Mouse (Mus musculus) limb, embryonic 12.5 days (tissue): ENCODE data around the gene Fcho1. TPM values are rescaled to one million over a fixed set of nuclear protein-coding genes. Genes with fewer than 3 reads are reported as not detected.
"Not testable (repeated sequence)": the region's sequence is repeated elsewhere in the genome, so short reads cannot be mapped to it uniquely, and the experiment has no call there.

Experiments used
- ATAC-seq: fragments of 200-750 bp; cut with Nextera tagmentation; 2 replicates; pipeline ENCODE4 v1.8.0; 2017; ENCODE audit warnings: low read depth, moderate TSS enrichment; ENCODE audit not compliant: insufficient number of reproducible peaks, insufficient read depth, low FRiP score, low TSS enrichment
- H3K27ac ChIP-seq: fragments of 300-500 bp; sonication (generic); 2 replicates; pipeline ENCODE4 v1.5.1; 2016; ENCODE audit warnings: mild to moderate bottlenecking, moderate library complexity
- H3K27me3 ChIP-seq: fragments of 300-500 bp; sonication (generic); 2 replicates; pipeline ENCODE4 v1.6.1; 2016; ENCODE audit warnings: mild to moderate bottlenecking, moderate library complexity
- H3K36me3 ChIP-seq: fragments of 300-500 bp; sonication (generic); 2 replicates; pipeline ENCODE4 v1.6.1; 2016; ENCODE audit warnings: mild to moderate bottlenecking, moderate library complexity
- H3K4me1 ChIP-seq: fragments of 300-500 bp; sonication (generic); replicated peaks from 2 replicates; pipeline ENCODE4 v1.6.1; 2016
- H3K4me2 ChIP-seq: fragments of 300-500 bp; sonication (generic); 2 replicates; pipeline ENCODE4 v1.6.1; 2016; ENCODE audit warnings: mild to moderate bottlenecking, moderate library complexity
- H3K4me3 ChIP-seq: fragments of 300-500 bp; sonication (generic); replicated peaks from 2 replicates; pipeline ENCODE4 v1.5.1; 2016; ENCODE audit warnings: mild to moderate bottlenecking
- H3K9ac ChIP-seq: fragments of 300-500 bp; sonication (generic); replicated peaks from 2 replicates; pipeline ENCODE4 v1.6.1; 2016; ENCODE audit warnings: mild to moderate bottlenecking, moderate library complexity
- H3K9me3 ChIP-seq: fragments of 300-500 bp; sonication (generic); 2 replicates; pipeline ENCODE4 v1.6.1; 2016; ENCODE audit warnings: mild to moderate bottlenecking, moderate library complexity
- WGBS: fragments of 180-500 bp; shearing (Covaris S2); methylation state at CpG from one replicate; pipeline ENCODE4 v1.1.7; 2016; 5-methylcytosine and 5-hydroxymethylcytosine counted together
- polyA plus RNA-seq: library from polyadenylated mRNA; unstranded; fragments of >200 nt; fragmentation: Nextera tagmentation; extraction: Ambion mirVana; gene quantifications from 2 replicates; pipeline ENCODE4 v1.2.1, GENCODE M21; 2016

Fcho1 gene
- polyA plus RNA-seq, result 5.5 and 6.0 TPM in 2 replicates

DNA sequence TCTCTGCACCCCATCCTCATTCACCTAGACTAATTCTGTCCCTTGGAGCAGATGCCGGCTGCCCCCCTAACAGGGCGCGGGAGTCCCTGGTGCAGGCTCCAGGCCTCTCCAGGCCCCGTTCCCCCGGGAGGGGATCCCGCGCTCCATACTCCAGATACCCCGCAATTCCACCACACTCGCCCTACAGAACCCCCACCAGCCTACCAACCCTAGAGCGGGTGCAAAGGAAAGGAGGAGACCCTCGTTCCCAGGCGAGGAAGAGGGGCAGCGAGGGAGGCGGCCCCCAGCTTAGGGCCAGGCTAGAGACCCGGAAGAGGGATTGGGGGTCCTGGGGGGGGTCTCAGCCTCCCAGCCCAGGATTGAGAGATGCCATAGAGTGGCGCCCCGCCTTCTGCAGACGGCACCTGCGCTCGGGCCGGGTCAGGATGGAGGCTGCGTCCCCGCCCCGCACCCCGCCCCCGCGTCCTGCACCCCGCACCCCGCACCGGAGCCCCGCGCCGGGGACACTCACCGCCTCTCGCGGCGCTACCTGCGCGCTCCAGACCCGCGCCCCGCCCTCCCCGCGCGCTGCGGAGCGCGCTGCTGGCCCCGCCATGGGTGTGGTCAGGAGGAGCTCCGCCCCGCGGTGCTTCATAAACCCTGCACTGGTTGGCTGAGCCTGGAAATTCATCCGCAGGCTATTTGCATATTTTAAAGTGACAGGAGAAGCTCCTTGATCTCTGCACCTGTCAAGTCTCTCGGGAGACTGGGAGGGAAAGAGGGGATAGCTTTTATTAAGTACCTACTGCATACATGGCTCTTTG is at the start of gene Fcho1:
Fcho1 (minus strand) TSS at position 595 of the 803 bp plus-strand sequence.
- WGBS, result under 1% methylated on average over 54 of the region's 54 CpGs
- Histone ChIP-seq H3K9me3 (no peaks in the 10 kb centered on the region), H3K27me3 (peaks cover 74% of the 10 kb centered on the region), H3K4me3 (peak within 1 kb of the TSS; percentile 60), H3K9ac (peak within 1 kb of the TSS; percentile 60), H3K36me3 (no peaks in the 10 kb centered on the region), H3K4me2 (peak within 1 kb of the TSS; percentile 83), H3K4me1 (peaks cover 15% of the 10 kb centered on the region), H3K27ac (no peak within 1 kb of the TSS)
- ATAC-seq, result peak; percentile 49; the same call in 1 of the 2 replicates

- no peak overlapping the region for H3K9ac ChIP-seq
- no peaks in the 10 kb centered on the region for H3K4me1 ChIP-seq
- 91% methylated on average over 15 of the region's 15 CpGs for WGBS
- H3K9me3 ChIP-seq, result peaks cover 17% of the 10 kb centered on the region
- no peak overlapping the region for H3K4me3 ChIP-seq
- no peak overlapping the region for H3K27ac ChIP-seq
- H3K27me3 ChIP-seq, result no peaks in the 10 kb centered on the region
- no peak for ATAC-seq
- H3K36me3 ChIP-seq, result no peaks in the 10 kb centered on the region
- no peak overlapping the region for H3K4me2 ChIP-seq
Measured at GRCm38 (mm10) chr8:71771336-71771735, 45.8 kb upstream of the Fcho1 start.

DNA sequence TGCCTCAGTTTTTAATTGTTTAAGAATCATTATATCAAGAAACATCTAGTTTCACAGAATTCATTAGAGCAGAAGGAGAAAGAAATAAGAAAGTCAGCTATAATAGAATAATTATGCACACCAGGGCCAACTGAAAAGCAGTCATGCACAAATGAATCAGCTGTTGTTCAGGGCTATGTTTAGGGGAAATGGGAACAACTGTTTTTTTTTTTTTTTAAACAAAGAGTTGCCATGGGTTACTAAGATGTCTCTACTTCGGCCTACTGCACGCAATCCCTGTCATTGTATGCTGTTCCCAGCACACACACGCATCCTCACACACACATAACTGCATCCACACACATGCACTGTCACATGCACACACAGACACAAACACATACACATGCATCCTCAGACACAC is 33.3 kb upstream of the Fcho1 start:
- Histone ChIP-seq H3K36me3 (no peaks in the 10 kb centered on the region), H3K9ac (no peak overlapping the region), H3K27ac (no peak overlapping the region), H3K4me1 (no peaks in the 10 kb centered on the region), H3K4me2 (no peak overlapping the region), H3K27me3 (no peaks in the 10 kb centered on the region), H3K4me3 (no peak overlapping the region), H3K9me3 (no peaks in the 10 kb centered on the region)
- ATAC-seq, result no peak
- WGBS, result 95% methylated on average over 3 of the region's 3 CpGs

DNA sequence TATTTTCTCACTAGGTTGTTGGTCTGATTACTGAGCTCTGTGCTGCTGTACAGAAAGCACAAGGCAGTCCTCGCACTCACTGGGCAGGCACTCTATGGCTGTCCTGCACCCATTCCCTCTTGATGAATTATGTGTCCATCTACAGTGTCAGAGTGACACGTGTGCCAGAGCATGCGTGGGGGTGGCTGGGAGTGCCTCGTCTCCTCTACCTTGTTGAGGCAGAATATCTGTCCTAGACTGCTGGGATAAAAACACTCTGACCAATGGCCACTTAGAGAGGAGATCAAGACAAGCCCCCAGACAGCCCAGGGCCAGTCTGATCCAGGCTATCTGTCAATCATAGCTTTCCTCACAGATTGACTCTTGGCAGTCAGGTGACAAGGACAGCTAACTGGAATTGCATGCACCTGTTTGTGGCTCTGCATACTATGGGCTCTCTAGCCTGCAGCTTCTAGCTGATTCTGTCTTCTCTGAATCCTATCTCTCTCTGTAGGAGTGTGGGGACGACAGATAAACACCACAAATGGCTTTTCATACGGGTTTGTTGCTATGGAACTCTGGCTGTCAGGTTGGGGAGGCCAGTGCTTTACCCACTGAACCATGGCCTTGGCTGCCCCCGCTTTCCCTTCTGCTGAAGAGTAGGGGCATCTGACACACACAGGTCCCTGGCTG is 27.5 kb upstream of the Fcho1 start:
- not testable (repeated sequence) for H3K9me3 ChIP-seq, ATAC-seq, H3K9ac ChIP-seq, H3K36me3 ChIP-seq, H3K27me3 ChIP-seq, H3K27ac ChIP-seq, H3K4me3 ChIP-seq, H3K4me2 ChIP-seq, H3K4me1 ChIP-seq
- WGBS, result 73% methylated on average over 7 of the region's 7 CpGs

GRCm38 (mm10) chr8:71752263-71752662 is 26.7 kb upstream of the Fcho1 start:
- not testable (repeated sequence) for H3K36me3 ChIP-seq, H3K4me3 ChIP-seq, H3K4me1 ChIP-seq, H3K9me3 ChIP-seq, H3K4me2 ChIP-seq, H3K9ac ChIP-seq, H3K27ac ChIP-seq, ATAC-seq, H3K27me3 ChIP-seq

GRCm38 (mm10) chr8:71751337-71751886 is 25.9 kb upstream of the Fcho1 start:
- WGBS, result 84% methylated on average over 2 of the region's 2 CpGs
- not testable (repeated sequence) for H3K36me3 ChIP-seq, H3K9me3 ChIP-seq, H3K4me1 ChIP-seq, ATAC-seq, H3K4me2 ChIP-seq, H3K27me3 ChIP-seq, H3K4me3 ChIP-seq, H3K9ac ChIP-seq, H3K27ac ChIP-seq

DNA sequence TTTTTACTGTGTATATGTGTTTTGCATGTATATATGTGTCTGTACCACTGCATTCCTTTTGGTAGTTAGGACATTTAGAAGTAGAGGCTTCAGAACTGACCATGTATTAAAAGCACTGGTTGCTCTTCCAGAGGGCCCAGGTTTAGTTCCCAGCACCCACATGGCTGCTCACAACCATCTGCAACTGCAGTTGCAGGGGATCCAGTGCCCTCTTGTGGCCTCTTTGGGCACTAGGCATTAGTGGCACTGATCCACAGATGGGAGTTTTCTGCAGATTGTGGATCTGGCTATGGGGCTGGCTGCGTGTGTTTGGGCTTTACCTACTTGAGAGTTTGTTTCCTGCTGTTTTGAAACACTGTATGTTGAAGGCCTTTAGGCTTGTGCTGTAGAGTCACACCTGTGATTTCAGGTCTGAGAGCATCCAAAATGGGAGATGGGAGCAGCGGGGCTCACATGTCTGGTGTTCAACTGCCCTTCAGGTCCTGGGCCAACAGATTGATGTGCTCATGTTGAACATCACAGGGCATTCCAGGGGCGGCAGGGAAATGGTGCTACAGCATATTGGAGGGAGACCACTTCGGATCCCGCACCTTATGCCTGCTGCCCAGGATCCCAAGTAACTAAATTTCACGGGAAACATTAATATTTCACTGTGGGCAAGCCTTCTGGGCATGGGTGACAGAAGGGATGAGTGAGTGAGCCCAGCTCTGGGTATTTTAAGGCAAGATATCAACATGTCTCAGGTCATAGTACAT is 24.0 kb upstream of the Fcho1 start:
- H3K27ac ChIP-seq, H3K9me3 ChIP-seq, ATAC-seq, H3K36me3 ChIP-seq, H3K4me1 ChIP-seq, H3K27me3 ChIP-seq, H3K9ac ChIP-seq, H3K4me2 ChIP-seq, H3K4me3 ChIP-seq: not testable (repeated sequence)
- WGBS, result 88% methylated on average over 6 of the region's 6 CpGs

DNA sequence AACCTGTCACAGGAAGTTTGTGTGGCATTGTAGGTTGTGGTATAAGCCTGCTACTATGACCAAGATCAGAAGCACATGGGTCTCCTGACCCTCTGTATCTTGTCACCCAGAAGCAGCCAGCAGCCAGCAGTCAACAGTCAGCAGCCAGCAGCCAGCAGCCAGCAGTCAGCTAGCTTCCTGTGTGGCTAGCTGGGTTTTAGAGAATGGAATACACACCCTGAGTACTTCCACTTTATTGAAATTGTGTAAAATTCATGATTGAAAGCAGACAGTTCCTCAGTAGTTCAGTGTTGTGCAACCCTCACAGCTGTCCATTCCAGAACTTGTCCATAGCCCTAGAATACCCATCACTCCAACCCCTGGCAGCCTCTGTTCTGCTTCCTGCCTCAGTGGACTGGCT is 21.6 kb upstream of the Fcho1 start:
- H3K9me3 ChIP-seq, result not testable (repeated sequence)

GRCm38 (mm10) chr8:71745322-71745721 is 19.8 kb upstream of the Fcho1 start:
- Histone ChIP-seq H3K27me3 (peaks cover 14% of the 10 kb centered on the region), H3K27ac (no peak overlapping the region), H3K4me2 (no peak overlapping the region), H3K9me3 (no peaks in the 10 kb centered on the region), H3K36me3 (no peaks in the 10 kb centered on the region), H3K4me3 (no peak overlapping the region), H3K4me1 (no peaks in the 10 kb centered on the region), H3K9ac (no peak overlapping the region)
- 88% methylated on average over 1 of the region's 1 CpGs for WGBS
- ATAC-seq, result no peak

More for the DNA sequence above, 21.6 kb upstream of the Fcho1 start:
- H3K4me3 ChIP-seq, H3K4me2 ChIP-seq, H3K4me1 ChIP-seq, H3K9ac ChIP-seq, ATAC-seq, H3K27ac ChIP-seq, H3K27me3 ChIP-seq, H3K36me3 ChIP-seq: not testable (repeated sequence)

- Histone ChIP-seq H3K4me2 (no peak overlapping the region), H3K27ac (no peak overlapping the region), H3K27me3 (peaks cover 14% of the 10 kb centered on the region), H3K9me3 (no peaks in the 10 kb centered on the region), H3K4me3 (no peak overlapping the region), H3K36me3 (no peaks in the 10 kb centered on the region), H3K9ac (no peak overlapping the region), H3K4me1 (no peaks in the 10 kb centered on the region)
- WGBS, result 58% methylated on average over 2 of the region's 2 CpGs
- ATAC-seq, result no peak
Measured at GRCm38 (mm10) chr8:71742783-71743182, 17.3 kb upstream of the Fcho1 start.

DNA sequence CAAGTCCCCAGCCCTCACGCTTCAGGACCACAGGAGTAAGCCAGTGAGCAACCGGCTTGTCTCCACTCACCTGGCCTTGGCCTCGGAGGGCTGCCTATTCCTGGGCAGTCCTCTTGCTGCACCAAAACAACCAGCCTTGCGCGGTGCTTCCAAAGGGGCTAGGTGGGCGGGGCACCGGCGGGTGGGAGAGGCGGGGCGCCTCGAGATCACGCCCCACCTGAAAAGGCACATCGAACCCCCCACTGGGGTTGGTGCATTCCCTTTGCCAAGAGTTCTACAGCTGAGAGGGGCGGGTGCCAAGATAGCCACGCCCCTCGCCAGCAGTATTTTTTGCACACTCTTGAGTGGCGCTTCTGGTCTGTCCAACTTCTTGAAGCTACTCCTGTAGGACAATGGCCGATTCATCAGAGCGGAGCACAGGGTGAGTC is 16.2 kb upstream of the Fcho1 start:
- H3K9ac ChIP-seq, result peak overlapping the region; percentile 27; the same call in 1 of the 2 replicates
- H3K4me1 ChIP-seq, result no peaks in the 10 kb centered on the region
- no peak overlapping the region for H3K27ac ChIP-seq
- no peaks in the 10 kb centered on the region for H3K36me3 ChIP-seq
- H3K9me3 ChIP-seq, result no peaks in the 10 kb centered on the region
- H3K27me3 ChIP-seq, result peaks cover 14% of the 10 kb centered on the region
- H3K4me3 ChIP-seq, result peak overlapping the region; percentile 21; the same call in 1 of the 2 replicates
- peak overlapping the region; percentile 50 for H3K4me2 ChIP-seq
- peak; percentile 54; the same call in 1 of the 2 replicates for ATAC-seq
- 8% methylated on average over 19 of the region's 19 CpGs for WGBS
